Mouse (Mus musculus): ENCODE measurements around the gene Dhx35.

DNA sequence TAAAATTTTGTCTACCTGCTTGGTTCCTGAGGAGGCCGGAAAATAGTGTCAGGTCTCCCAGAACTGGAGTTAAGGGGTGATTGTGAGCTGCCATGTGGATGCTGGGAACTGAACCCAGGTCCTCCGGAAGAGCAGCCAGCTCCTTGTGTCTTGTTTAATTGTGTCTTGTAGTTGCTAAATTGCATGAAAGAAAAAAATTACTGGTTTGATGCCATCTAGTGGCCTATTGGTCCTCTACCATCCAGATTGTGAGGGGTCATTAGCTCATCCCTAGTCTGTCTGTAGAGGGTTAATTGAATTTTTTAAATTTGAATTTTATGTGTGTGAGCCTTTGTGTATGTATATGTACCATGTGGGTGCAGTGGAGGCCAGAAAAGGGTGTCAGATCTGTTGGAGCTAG lies 33.5 kb downstream of the Dhx35 start:
- no peak for TF ChIP-seq CTCF (IDR thresholded peaks at IDR 0.05; ENCODE audit: insufficient read depth, low read length)
- no peak for TF ChIP-seq POLR2A (IDR thresholded peaks at IDR 0.05; ENCODE audit: borderline replicate concordance, extremely low read depth, low read depth, low read length)

Data from lung, adult 2 months (tissue).